Mouse (Mus musculus) right cerebral cortex, postnatal 4 days (tissue): ENCODE measurements around the gene H2afv.
"Not testable (repeated sequence)": the region's sequence is repeated elsewhere in the genome, so short reads cannot be mapped to it uniquely, and the experiment has no call there.

Experiments used
- DNase-seq: peaks from one replicate; pipeline ENCODE4 v3.0.0-alpha.2; 2022

H2afv gene

DNA sequence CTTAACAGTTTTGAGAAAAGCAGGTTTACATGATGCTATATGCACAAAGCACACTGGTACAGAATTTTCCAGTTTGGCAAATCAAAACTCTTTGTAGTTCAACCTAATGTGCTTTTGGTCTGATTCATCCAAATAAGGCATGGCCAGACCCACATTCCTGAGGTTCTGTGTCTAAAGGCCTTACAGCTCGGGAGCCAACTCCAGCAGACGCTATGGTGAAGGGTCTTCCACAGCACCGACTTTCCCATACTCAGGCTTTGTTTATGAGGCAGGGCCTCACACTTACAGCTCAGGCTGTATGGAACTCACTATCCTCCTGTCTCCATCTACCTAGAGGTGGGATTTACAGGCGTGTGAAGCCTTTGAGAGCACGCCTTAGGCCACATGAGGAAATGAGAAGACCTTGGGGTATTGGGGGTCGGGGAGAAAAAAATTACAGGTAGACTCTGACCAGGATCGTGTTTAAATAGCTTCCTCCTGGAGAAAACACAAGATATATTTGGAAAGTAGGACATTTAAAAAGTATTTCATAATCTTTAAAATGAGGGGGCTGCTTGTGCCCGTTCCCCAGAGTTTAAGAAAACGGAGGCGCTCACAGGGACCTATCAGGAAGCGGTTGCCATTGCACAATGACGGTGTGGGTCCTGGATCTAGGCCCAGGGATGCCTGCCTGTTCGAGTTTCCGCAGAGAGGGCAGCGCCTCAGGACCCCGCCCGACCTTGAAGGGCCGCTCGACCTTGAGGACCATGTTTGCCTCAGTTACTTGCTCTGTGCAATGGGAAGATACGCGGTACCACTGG is 29.3 kb downstream of the H2afv start, which contains the start of gene Ppia:
Gene Ppia (plus strand): TSS at position 693 of the 800 bp plus-strand sequence.
- no peak for DNase-seq

GRCm38 (mm10) chr11:6413264-6413663 is 31.0 kb downstream of the H2afv start:
- DNase-seq = no peak

GRCm38 (mm10) chr11:6411684-6412083 is 32.6 kb downstream of the H2afv start:
- peak; percentile 90 for DNase-seq

GRCm38 (mm10) chr11:6410755-6411154 is 33.5 kb downstream of the H2afv start:
- DNase-seq = not testable (repeated sequence)

DNA sequence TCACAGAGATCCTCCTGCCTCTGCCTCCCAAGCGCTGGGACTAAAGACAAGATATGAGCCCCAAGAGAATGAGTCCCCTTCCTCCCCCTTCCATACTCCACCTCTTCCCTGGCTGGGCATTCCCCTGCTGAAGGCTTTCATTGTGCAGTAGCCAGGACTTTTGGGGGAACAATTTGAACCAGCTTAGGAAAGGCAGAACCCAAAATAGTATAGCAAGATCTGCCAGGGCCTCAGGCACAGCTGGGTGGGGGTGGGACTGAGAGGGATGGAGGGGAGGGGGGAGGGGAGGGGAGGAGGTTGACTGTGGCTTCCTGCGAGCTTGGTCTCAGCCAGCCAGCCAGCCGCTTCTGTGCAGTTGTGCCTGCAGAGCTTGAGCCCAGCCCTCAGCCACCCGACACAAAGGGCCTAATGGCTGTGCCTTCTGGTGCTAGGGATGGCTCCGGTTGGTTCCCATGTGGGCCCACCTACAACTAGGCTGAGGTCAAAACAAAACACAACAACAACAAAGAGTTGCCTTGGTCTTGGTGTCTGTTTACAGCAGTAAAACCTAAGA is 34.1 kb downstream of the H2afv start:
- no peak for DNase-seq

- no peak for DNase-seq
These were observed 37.1 kb downstream of the H2afv start for GRCm38 (mm10) chr11:6407162-6407621.

GRCm38 (mm10) chr11:6406251-6407161 is 37.7 kb downstream of the H2afv start:
- DNase-seq = no peak

DNA sequence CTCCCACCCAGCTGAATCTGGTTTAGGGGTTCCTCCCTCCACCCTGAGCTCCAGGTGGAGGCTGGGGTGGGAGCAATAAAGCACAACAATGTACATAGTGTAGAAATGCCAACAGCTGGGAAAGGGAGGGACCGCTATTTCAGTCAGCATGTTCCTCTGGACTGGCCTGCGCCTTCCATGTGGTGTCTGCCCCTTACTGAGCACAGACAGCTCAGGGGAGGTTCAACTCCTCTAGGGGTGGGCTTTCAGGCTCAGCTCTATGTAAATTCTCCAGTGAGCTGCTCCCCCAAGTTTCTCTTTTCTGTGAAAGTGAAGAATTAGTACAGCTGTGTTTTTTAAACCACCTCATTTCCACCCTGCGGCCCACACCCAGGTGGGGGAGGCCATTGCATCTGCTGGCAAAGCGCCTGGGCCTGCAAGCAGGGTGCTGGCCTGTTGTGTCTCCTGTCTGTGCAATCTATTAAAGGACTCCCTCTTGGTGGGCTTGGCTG is 38.6 kb downstream of the H2afv start:
- DNase-seq = no peak

DNA sequence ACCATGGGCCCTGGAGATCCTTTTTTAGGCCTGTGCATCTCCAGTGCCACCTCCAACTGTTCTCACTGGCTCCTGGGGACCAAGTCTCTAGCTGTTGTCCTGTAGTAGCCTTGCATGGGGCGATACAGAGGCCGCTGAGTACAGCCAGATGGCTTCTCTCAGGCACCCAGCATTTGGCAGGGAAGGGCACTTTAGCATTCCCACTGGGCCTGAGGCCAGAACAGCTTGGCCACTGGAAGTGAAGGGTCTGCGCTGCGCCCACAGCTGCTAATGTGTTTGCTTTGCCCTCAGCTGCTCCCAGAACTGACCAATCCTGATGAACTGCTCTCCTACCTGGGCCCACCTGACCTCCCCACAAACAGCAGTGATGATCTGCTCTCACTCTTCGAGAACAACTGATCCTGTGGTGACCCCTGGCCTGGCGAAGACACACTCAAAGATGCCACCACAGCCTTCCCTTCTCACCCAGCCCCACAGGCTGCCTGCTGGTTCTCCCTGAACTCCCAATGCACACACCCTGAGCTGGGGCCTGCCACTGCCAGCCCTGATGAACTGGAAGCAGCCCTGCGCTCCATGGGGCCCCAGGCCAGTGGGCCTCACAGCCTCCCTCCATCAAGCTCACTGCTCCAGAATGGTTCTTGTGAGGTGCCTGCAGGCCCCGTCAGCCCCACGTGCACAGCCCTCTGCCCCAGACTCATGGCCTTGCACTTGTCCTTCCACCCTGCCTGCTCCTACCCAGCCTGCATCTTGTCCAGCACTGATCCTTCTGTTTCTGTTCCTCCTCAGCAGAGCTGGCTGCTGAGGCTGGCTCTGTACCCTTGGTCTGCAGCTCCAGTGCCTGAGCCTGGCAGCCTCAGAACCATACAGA is 39.3 kb downstream of the H2afv start:
- no peak for DNase-seq

DNA sequence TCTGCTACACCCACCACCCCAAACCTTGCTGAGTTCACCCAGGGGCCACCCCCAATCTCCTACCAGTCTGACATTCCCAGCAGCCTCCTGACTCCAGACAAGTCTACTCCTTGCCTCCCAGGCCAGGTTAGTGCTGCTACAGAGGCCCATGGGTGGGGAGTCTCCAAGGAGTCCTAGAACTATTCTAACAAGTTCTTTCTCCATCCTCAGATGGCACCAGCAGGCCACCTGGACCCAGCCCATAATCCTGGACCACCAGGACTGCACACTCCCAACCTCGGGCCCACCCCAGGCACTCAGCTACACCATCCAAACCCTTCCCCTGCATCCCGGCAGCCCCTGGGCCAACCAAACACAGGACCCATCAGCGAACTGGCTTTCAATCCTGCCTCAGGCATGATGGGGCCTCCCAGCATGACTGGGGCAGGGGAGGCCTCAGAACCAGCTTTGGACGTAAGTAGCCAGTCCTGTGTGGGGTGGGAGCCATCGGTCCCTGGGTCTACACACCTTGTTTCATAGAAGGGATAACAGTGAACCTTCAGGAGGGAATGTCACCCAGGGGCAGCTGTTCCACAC is 40.3 kb downstream of the H2afv start:
- no peak for DNase-seq

- peak; percentile 67 for DNase-seq
These were observed 41.4 kb downstream of the H2afv start for GRCm38 (mm10) chr11:6402515-6403510.

- no peak for DNase-seq
These were observed 46.1 kb downstream of the H2afv start for GRCm38 (mm10) chr11:6398141-6398540.

- no peak for DNase-seq
These were observed 48.7 kb downstream of the H2afv start for GRCm38 (mm10) chr11:6395565-6395964.

DNA sequence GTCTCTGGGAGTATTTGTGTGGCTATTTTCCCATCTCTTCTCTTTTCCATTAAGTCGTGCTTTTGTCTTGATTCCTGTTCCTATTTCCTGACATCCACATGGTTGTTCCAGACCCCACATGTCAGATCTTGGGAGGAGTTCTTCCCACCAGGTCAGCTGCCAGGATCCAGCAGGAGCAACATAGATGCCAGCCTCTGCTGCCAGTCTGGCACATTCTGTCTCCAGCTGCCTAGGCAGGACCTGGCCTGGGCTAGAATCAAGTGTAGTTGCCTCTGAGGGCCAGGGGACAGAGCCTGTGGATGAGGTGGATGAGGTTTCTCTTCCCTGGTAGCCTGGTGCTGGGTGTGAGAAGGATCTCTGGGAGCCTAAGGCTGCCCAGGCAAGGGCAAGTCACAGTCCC is 50.4 kb downstream of the H2afv start:
- DNase-seq = no peak

DNA sequence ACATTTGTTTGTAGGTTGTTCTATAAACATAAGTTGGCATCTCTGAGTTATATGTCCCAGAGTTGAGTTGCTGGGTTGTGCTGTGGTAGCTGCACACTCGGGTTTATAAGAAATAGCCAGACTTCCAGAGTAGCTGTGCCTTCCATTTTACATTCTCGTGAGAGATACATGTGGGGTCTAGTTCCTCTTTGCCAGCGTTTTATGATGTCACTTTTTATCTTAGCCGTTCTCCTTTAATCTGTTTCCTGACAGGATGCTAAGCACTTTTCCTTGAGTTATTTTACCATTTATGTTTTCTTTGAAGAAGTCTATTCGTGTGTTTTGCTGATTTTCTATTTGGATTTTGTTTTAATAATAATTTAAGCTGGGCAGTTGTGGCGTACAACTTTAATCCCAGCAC is 51.4 kb downstream of the H2afv start:
- no peak for DNase-seq

- DNase-seq = no peak
These were observed 52.5 kb downstream of the H2afv start for GRCm38 (mm10) chr11:6391516-6392276.

DNA sequence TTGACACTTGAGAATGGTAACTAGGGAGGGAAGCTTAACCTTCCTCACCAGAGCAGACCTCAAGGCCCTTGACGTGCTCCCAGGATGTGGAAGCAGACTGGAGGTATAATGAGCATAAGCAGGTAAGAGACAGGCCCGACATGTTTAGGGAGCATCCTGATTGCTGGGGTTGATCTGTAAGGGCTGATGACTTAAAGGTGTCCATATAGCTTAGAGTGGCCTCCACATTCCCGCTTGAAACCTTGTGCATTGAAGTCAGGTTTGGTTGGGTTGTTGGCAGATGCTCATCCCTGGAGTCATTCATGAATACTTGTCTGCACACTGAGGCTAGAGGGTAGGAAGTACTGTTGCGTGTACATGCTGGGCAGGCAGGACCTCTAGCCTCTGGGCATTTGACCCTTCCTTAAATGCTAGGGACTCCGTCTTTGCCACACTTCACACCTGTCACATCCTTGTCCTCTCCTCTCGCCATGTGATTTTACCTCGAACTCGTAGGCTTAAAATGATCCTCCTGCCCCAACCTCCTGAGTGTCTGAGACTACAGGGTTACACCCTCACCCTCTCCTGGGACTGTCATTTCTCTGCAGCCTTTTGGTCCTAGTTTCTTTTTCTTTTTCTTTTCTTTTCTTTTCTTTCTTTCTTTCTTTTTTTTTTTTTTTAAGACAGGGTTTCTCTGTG is 53.7 kb downstream of the H2afv start:
- no peak for DNase-seq

DNA sequence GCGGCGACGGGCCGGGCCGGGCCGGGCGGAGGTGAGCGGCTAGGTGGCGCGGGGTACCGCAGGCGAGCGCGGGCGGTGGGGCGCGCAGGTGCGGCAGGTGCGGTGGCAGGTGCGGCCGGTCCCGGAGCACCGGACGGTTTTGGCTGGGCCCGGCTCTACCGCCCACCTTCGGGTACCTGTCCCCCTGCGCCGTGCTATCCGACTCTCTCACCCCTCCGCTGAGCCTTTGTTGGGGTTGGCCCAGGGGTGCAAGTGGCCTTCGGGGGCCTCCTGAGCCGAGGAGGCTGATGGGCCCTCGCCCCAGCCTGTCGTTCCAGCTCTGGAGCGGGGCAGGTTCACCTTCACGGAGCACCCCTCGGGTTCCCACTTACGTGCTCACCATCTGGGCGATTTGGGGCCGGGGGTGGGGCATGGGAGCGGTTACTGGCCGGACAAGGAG is 54.7 kb downstream of the H2afv start:
- DNase-seq = no peak
